Mouse (Mus musculus): ENCODE data around the gene Trim14. TPM values are rescaled to one million over a fixed set of nuclear protein-coding genes. Genes with fewer than 3 reads are reported as not detected.

Trim14 gene
- total and polyA plus RNA-seq, 2 experiments from 2014 or later = 0.46 to 10.9 TPM

DNA sequence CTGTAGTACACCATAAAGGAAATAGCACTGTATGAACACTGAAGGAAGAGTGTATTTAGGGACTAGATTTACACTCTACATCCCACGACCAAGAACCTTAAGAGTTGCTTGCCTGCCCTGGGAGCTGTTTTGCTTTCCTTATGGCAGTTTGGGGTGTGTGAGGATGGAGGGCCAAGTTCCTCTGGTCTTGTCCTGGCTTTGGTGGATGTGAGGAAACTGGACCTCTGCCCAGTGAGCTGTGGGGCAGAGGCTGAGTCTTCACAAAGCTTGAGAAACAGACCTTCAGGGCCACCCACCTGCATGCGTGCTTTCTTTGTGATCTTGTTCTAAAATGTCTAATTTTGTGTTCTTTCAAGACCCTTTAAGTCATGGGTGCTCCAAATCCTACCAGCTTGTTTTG, 3.4 kb downstream of the Trim14 start:
- DNase-seq (ENCODE audit: low spot score) (no peak), ATAC-seq (ENCODE audit: insufficient read depth, low read depth) (no peak)
- Histone ChIP-seq H3K9ac (replicated peaks; ENCODE audit: low read depth, low read length) (no peak overlapping the region), H3K27ac (ENCODE audit: low read depth) (no peak overlapping the region), H3K9me3 (replicated peaks; ENCODE audit: control insufficient read depth, low read length) (no peaks in the 10 kb centered on the region), H3K36me3 (replicated peaks; ENCODE audit: control insufficient read depth, insufficient read depth, low read length) (no peaks in the 10 kb centered on the region), H3K4me2 (ENCODE audit: low read depth, low read length) (no peak overlapping the region), H3K4me1 (ENCODE audit: control insufficient read depth, insufficient read depth) (peaks cover 6% of the 10 kb centered on the region; the same call in 1 of the 2 replicates), H3K4me3 (ENCODE audit: low read depth, low read length) (no peak overlapping the region), H3K27me3 (ENCODE audit: control insufficient read depth, insufficient read depth, low read length) (peaks cover 57% of the 10 kb centered on the region)
- WGBS = 71% methylated on average over 2 of the region's 2 CpGs
- TF ChIP-seq CTCF (IDR thresholded peaks at IDR 0.05; ENCODE audit: low read depth) = no peak
- TF ChIP-seq EP300 (IDR thresholded peaks at IDR 0.05; ENCODE audit: low read depth) = no peak

DNA sequence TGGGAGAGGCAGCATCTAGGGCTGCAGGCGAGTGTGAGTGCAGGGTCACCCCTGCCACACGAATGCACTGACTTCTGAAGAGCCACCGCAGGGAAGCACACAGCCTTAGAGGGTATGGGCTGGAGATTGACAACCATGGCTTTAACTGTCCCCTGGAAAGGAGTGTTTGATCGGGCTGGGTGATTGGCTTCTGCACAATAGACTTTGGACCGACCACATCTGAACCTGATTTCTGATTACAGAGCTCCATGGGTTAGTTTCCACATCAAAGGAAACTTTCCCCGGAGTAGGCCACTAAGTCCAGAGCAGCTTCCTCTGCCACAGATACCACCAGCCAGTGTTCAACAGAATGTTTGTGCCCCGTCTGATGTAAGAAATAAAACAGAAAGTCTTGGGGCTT, 6.2 kb downstream of the Trim14 start:
- ATAC-seq (ENCODE audit: insufficient read depth, low read depth) = no peak
- Histone ChIP-seq H3K27ac (ENCODE audit: low read depth) (no peak overlapping the region), H3K4me2 (ENCODE audit: low read depth, low read length) (no peak overlapping the region), H3K4me3 (ENCODE audit: low read depth, low read length) (no peak overlapping the region), H3K9ac (replicated peaks; ENCODE audit: low read depth, low read length) (no peak overlapping the region), H3K9me3 (replicated peaks; ENCODE audit: control insufficient read depth, low read length) (no peaks in the 10 kb centered on the region), H3K27me3 (ENCODE audit: control insufficient read depth, insufficient read depth, low read length) (peaks cover 30% of the 10 kb centered on the region), H3K4me1 (ENCODE audit: control insufficient read depth, insufficient read depth) (peaks cover 10% of the 10 kb centered on the region), H3K36me3 (replicated peaks; ENCODE audit: control insufficient read depth, insufficient read depth, low read length) (no peaks in the 10 kb centered on the region)
- TF ChIP-seq EP300 (IDR thresholded peaks at IDR 0.05; ENCODE audit: low read depth) = no peak
- TF ChIP-seq CTCF (IDR thresholded peaks at IDR 0.05; ENCODE audit: low read depth) = no peak
- no peak for DNase-seq (ENCODE audit: low spot score)
- 56% methylated on average over 7 of the region's 7 CpGs for WGBS

DNA sequence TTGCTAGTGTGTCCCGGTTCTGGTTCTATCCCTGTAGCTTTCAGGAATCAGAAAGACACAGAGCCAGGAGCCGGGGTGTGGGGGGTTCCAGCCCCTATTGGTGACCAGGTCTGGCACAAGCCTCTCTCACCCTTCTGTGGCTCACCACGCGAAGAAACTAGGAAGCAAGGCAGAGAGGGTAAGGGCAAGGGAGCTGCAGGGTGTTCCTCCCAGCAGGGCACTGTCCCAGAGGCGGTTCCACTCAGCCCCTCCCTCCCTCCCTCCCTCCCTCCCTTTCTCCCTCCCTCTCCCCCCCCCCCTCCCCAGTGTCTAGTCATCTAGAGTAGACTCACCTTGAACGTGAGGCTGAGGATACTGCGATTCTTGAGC, 8.4 kb downstream of the Trim14 start:
- Histone ChIP-seq H3K9me3 (replicated peaks; ENCODE audit: control insufficient read depth, low read length) (no peaks in the 10 kb centered on the region), H3K4me3 (ENCODE audit: low read depth, low read length) (peak overlapping the region; percentile 39), H3K36me3 (replicated peaks; ENCODE audit: control insufficient read depth, insufficient read depth, low read length) (no peaks in the 10 kb centered on the region), H3K27ac (ENCODE audit: low read depth) (0 out of 2 replicates have a peak overlapping the region, but pooled peaks have one; percentile 30), H3K4me2 (ENCODE audit: low read depth, low read length) (peak overlapping the region; percentile 71), H3K9ac (replicated peaks; ENCODE audit: low read depth, low read length) (no peak overlapping the region; the same call in 1 of the 2 replicates), H3K27me3 (ENCODE audit: control insufficient read depth, insufficient read depth, low read length) (peaks cover 19% of the 10 kb centered on the region), H3K4me1 (ENCODE audit: control insufficient read depth, insufficient read depth) (peaks cover 5% of the 10 kb centered on the region)
- DNase-seq (ENCODE audit: low spot score) = no peak
- peak; percentile 72 for ATAC-seq (ENCODE audit: insufficient read depth, low read depth)
- 2% methylated on average over 6 of the region's 7 CpGs for WGBS
- no peak for TF ChIP-seq EP300 (IDR thresholded peaks at IDR 0.05; ENCODE audit: low read depth)

DNA sequence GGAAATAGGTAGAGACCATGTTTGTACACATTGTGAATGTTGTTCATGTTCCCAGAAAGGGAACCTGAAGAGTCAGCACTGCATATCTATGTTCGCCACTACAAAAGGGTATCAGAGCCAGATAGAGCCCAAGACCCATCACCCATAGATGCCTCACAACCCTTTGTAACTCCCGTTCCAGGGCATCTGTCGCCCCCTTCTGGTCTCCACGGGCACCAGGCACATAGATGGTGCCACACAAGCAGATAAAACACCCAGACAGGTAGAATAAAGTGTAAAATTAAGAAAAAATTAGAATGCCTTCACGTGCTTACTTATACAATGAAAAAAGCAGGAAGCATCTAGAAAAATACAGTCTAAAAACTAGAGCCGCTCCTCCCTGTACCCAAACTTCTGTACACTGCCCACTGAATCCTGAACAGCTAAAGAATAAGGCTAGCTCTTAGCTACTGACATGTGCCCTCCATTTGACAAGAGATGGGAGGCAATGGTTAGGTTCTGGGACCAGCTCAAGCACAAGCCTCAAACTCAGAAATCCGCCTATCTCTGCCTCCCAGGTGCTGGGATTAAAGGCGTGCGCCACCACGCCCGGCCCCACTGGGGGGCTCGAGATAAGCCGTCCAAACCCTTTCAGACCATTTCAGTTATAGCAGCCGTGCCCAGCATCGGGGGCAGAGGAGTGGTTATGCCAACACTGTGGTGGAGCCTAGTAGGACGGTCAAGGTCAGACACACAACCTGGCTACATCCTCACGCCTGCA, 9.0 kb downstream of the Trim14 start:
- Histone ChIP-seq H3K27me3 (ENCODE audit: control insufficient read depth, insufficient read depth, low read length) (peaks cover 16% of the 10 kb centered on the region), H3K9me3 (replicated peaks; ENCODE audit: control insufficient read depth, low read length) (peaks cover 3% of the 10 kb centered on the region; the same call in 1 of the 2 replicates), H3K4me3 (ENCODE audit: low read depth, low read length) (peak overlapping the region; percentile 39), H3K27ac (ENCODE audit: low read depth) (0 out of 2 replicates have a peak overlapping the region, but pooled peaks have one; percentile 30), H3K9ac (replicated peaks; ENCODE audit: low read depth, low read length) (no peak overlapping the region; the same call in 1 of the 2 replicates), H3K4me2 (ENCODE audit: low read depth, low read length) (peak overlapping the region; percentile 71), H3K4me1 (ENCODE audit: control insufficient read depth, insufficient read depth) (peaks cover 5% of the 10 kb centered on the region), H3K36me3 (replicated peaks; ENCODE audit: control insufficient read depth, insufficient read depth, low read length) (no peaks in the 10 kb centered on the region)
- 25% methylated on average over 17 of the region's 17 CpGs for WGBS
- ATAC-seq (ENCODE audit: insufficient read depth, low read depth) (peak; percentile 67), DNase-seq (ENCODE audit: low spot score) (no peak)
- TF ChIP-seq EP300 (IDR thresholded peaks at IDR 0.05; ENCODE audit: low read depth) = no peak
- peak; percentile 31; the same call in 1 of the 2 replicates for TF ChIP-seq CTCF (IDR thresholded peaks at IDR 0.05; ENCODE audit: low read depth)

DNA sequence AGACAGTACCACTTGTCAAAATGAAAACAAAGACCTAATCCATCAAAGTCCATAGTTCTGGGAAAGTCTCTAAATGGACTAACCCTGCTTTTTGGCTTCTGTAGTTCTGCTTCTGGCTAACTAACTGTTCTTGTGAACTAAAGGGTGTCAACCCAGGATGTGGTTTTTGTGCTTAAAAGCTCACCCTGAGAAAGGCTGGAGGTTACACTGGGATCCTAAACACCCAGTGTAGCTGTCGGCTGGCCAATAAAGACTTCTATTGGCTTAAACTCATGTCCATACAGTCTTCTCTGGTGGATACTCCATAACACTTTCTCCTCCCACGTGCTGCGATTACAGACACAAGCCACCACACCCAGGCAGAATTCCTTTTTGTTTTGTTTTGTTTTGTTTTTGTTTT, 9.7 kb downstream of the Trim14 start:
- H3K36me3 ChIP-seq (replicated peaks; ENCODE audit: control insufficient read depth, insufficient read depth, low read length) = no peaks in the 10 kb centered on the region
- no peak overlapping the region for H3K9ac ChIP-seq (replicated peaks; ENCODE audit: low read depth, low read length)
- H3K9me3 ChIP-seq (replicated peaks; ENCODE audit: control insufficient read depth, low read length) = peaks cover 3% of the 10 kb centered on the region; the same call in 1 of the 2 replicates
- TF ChIP-seq EP300 (IDR thresholded peaks at IDR 0.05; ENCODE audit: low read depth) = no peak
- no peak for TF ChIP-seq CTCF (IDR thresholded peaks at IDR 0.05; ENCODE audit: low read depth)
- no peak for ATAC-seq (ENCODE audit: insufficient read depth, low read depth)
- no peak overlapping the region for H3K27ac ChIP-seq (ENCODE audit: low read depth)
- no peak overlapping the region for H3K4me3 ChIP-seq (ENCODE audit: low read depth, low read length)
- 82% methylated on average over 3 of the region's 3 CpGs for WGBS
- no peak overlapping the region for H3K4me2 ChIP-seq (ENCODE audit: low read depth, low read length)
- peaks cover 16% of the 10 kb centered on the region for H3K27me3 ChIP-seq (ENCODE audit: control insufficient read depth, insufficient read depth, low read length)
- no peak for DNase-seq (ENCODE audit: low spot score)
- peaks cover 5% of the 10 kb centered on the region for H3K4me1 ChIP-seq (ENCODE audit: control insufficient read depth, insufficient read depth)
